Mouse (Mus musculus) testis, adult 2 months (tissue): ENCODE results near the gene Cdk2ap2.

Experiments used
- CTCF ChIP-seq: fragments of 200-500 bp; IDR thresholded peaks from 2 replicates; pipeline ENCODE4 v1.5.1; 2012; ENCODE audit warnings: low read depth, mild to moderate bottlenecking, inconsistent platforms, low read length, moderate library complexity; ENCODE audit not compliant: control insufficient read depth, insufficient read depth, insufficient replicate concordance
- POLR2A ChIP-seq: fragments of 200-500 bp; IDR thresholded peaks from 2 replicates; pipeline ENCODE4 v1.6.1; 2012; ENCODE audit warnings: low read depth, mild to moderate bottlenecking, inconsistent platforms, low read length, moderate library complexity; ENCODE audit not compliant: control insufficient read depth

DNA sequence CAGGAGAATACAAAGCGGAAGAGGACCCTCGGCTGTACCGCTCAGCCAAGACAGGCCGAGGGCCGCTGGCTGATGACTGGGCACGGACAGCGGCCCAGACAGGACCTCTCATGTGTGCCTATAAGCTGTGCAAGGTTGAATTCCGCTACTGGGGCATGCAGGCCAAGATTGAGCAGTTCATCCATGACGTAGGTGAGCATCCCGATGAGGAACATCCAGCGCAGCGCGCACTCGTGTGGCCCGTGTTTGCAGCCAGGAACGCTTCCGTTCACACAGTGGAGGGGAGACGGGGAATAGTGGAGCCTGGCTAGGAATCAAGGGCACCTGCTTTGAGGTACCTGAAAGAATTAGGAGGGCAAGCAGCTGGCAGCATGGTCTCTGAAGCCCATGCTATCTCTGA is 6.3 kb downstream of the Cdk2ap2 start:
- TF ChIP-seq CTCF (no peak), POLR2A (no peak)
